ENCODE assay signal across 8 mouse cellular contexts in the genomic region with DNA sequence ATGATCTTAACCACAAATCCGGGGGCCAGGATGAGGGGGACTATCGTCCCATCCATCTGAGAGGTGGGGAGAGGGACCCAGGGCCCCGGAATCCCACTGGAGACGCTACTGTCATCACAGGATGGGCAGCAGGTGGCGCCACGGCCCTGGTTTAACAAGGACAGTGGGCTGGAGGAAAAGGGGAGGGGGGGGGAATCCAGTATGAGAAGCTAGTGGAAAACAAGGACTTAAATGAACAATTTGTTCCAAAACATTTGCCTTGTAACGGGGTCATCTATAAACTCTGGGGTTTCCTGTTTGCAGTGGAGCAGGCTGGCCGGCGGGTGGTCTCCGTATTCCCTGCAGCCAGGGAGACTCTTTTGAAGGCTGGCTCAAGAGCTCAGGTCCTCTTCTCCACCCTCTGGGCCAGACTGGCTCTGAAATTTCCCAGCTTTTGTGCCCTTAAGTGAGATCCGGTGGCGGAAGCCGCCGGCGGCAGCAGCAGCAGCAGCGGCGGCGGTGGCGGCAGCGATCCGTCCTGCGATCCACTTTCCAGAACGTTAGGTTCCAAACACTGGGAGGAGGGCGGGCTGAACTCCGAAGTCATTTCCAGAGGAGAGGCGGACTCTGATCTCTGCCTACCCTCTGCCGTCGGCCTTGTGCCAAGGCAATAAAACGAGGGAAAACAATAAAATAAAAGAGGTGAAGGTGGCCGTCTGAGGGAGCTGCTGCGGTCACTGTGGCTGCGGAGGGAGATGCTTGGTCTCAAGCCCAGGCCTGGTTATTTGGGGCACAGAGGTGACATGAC.
DNase-seq lines count a peak whose midpoint lies in the region; ATAC-seq and TF ChIP-seq lines count a peak whose summit lies in the region.

No protein-coding gene starts in this region.

- H3K4me3 ChIP-seq in bone marrow, adult 2 months (replicated peaks; ENCODE audit: control insufficient read depth, low read depth, low read length) = peak overlapping the region; percentile 45
- peak overlapping the region; percentile 31 for H3K4me3 ChIP-seq in forebrain, embryonic 11.5 days (ENCODE audit: low read depth, low read length)
- H3K4me3 ChIP-seq in heart, embryonic 16.5 days (ENCODE audit: low read length) = peak overlapping the region; percentile 63
- H3K4me3 ChIP-seq in liver, embryonic 13.5 days (replicated peaks) = peak overlapping the region; percentile 43
- peak overlapping the region; percentile 53 for H3K4me3 ChIP-seq in testis, adult 2 months (ENCODE audit: control insufficient read depth, low read depth, low read length)

- no peaks in the 10 kb centered on the region for H3K36me3 ChIP-seq in forebrain, embryonic 11.5 days (ENCODE audit: control insufficient read depth, insufficient read depth, low read length)
- no peaks in the 10 kb centered on the region for H3K36me3 ChIP-seq in heart, embryonic 16.5 days (ENCODE audit: control insufficient read depth, insufficient read depth)
- no peaks in the 10 kb centered on the region for H3K36me3 ChIP-seq in liver, embryonic 13.5 days
- no peaks in the 10 kb centered on the region for H3K36me3 ChIP-seq in testis, adult 2 months (ENCODE audit: control insufficient read depth, insufficient read depth, low read length)

- H3K9ac ChIP-seq in forebrain, embryonic 11.5 days (ENCODE audit: low read length) = peak overlapping the region; percentile 58
- peak overlapping the region; percentile 81 for H3K9ac ChIP-seq in heart, embryonic 16.5 days (ENCODE audit: low read length)
- peak overlapping the region; percentile 51 for H3K9ac ChIP-seq in liver, embryonic 13.5 days

- H3K4me2 ChIP-seq in forebrain, embryonic 11.5 days (ENCODE audit: low read depth, low read length, severe bottlenecking) = peak overlapping the region; percentile 77
- peak overlapping the region; percentile 100 for H3K4me2 ChIP-seq in heart, embryonic 16.5 days (ENCODE audit: low read depth, low read length)
- H3K4me2 ChIP-seq in liver, embryonic 13.5 days = peak overlapping the region; percentile 64

- peak; percentile 75 for TF ChIP-seq CTCF in bone marrow, adult 2 months (IDR thresholded peaks at IDR 0.05; ENCODE audit: control insufficient read depth, insufficient read depth, low read length)
- TF ChIP-seq CTCF in testis, adult 2 months (IDR thresholded peaks at IDR 0.05; ENCODE audit: control insufficient read depth, insufficient read depth, insufficient replicate concordance, low read depth, low read length) = peak; percentile 40; the same call in 1 of the 2 replicates

- H3K27me3 ChIP-seq in forebrain, embryonic 11.5 days (ENCODE audit: control insufficient read depth, insufficient read depth, low read length) = peaks cover 9% of the 10 kb centered on the region; the same call in 1 of the 2 replicates
- peaks cover 26% of the 10 kb centered on the region for H3K27me3 ChIP-seq in heart, embryonic 16.5 days (ENCODE audit: control insufficient read depth, insufficient read depth, low read length)
- H3K27me3 ChIP-seq in liver, embryonic 13.5 days = peaks cover 80% of the 10 kb centered on the region
- peaks cover 4% of the 10 kb centered on the region for H3K27me3 ChIP-seq in testis, adult 2 months (ENCODE audit: control insufficient read depth, insufficient read depth, low read length)

- H3K4me1 ChIP-seq in bone marrow, adult 2 months (ENCODE audit: control insufficient read depth, insufficient read depth, low read length) = no peaks in the 10 kb centered on the region
- H3K4me1 ChIP-seq in forebrain, embryonic 11.5 days (replicated peaks; ENCODE audit: control insufficient read depth, insufficient read depth, low read length) = peaks cover 8% of the 10 kb centered on the region
- peaks cover 8% of the 10 kb centered on the region for H3K4me1 ChIP-seq in heart, embryonic 16.5 days (ENCODE audit: control insufficient read depth, insufficient read depth, low read length)
- peaks cover 14% of the 10 kb centered on the region for H3K4me1 ChIP-seq in liver, embryonic 13.5 days (replicated peaks)
- H3K4me1 ChIP-seq in testis, adult 2 months (ENCODE audit: control insufficient read depth, insufficient read depth, low read length) = peaks cover 18% of the 10 kb centered on the region

- H3K9me3 ChIP-seq in forebrain, embryonic 11.5 days (ENCODE audit: control insufficient read depth, low read length) = no peaks in the 10 kb centered on the region; the same call in 1 of the 2 replicates
- no peaks in the 10 kb centered on the region; the same call in 1 of the 2 replicates for H3K9me3 ChIP-seq in heart, embryonic 16.5 days (replicated peaks; ENCODE audit: control insufficient read depth, low read length)
- no peaks in the 10 kb centered on the region for H3K9me3 ChIP-seq in liver, embryonic 13.5 days (replicated peaks)

- H3K27ac ChIP-seq in bone marrow, adult 2 months (ENCODE audit: control insufficient read depth, insufficient read depth, low read depth, low read length, poor library complexity) = no peak overlapping the region
- H3K27ac ChIP-seq in forebrain, embryonic 11.5 days (ENCODE audit: low read depth, low read length) = peak overlapping the region; percentile 32; the same call in 1 of the 2 replicates
- peak overlapping the region; percentile 82 for H3K27ac ChIP-seq in heart, embryonic 16.5 days (ENCODE audit: low read length)
- no peak overlapping the region for H3K27ac ChIP-seq in liver, embryonic 13.5 days
- H3K27ac ChIP-seq in testis, adult 2 months (ENCODE audit: control insufficient read depth, insufficient read depth, low read depth, low read length) = no peak overlapping the region

- peak; percentile 58 for ATAC-seq in forebrain, embryonic 11.5 days (replicated peaks; ENCODE audit: low FRiP score)
- peak; percentile 62; the same call in 1 of the 2 replicates for ATAC-seq in heart, embryonic 16.5 days (replicated peaks; ENCODE audit: extremely low read depth, insufficient read depth, low FRiP score)
- ATAC-seq in liver, embryonic 13.5 days (ENCODE audit: low read depth) = no peak

- under 1% methylated on average over 32 of the region's 32 CpGs for WGBS in bone marrow, adult 2 months
- WGBS in forebrain, embryonic 11.5 days = under 1% methylated on average over 32 of the region's 32 CpGs
- under 1% methylated on average over 32 of the region's 32 CpGs for WGBS in heart, embryonic 16.5 days
- WGBS in liver, embryonic 13.5 days (ENCODE audit: insufficient replicate concordance) = 1% methylated on average over 32 of the region's 32 CpGs

- TF ChIP-seq POLR2A in bone marrow, adult 2 months (IDR thresholded peaks at IDR 0.05; ENCODE audit: borderline replicate concordance, control insufficient read depth, low read depth, low read length) = no peak
- no peak for TF ChIP-seq POLR2A in testis, adult 2 months (IDR thresholded peaks at IDR 0.05; ENCODE audit: control insufficient read depth, low read depth, low read length)

- DNase-seq in 416B (ENCODE audit: low read depth) = peak; percentile 76
- DNase-seq in forebrain, embryonic 11.5 days (ENCODE audit: low spot score) = peak; percentile 92
- peak; percentile 92 for DNase-seq in kidney, postnatal 25 days
- peak; percentile 18 for DNase-seq in liver, embryonic 13.5 days
- peak; percentile 88 for DNase-seq in neural tube, embryonic 10.5 days (ENCODE audit: extremely low spot score, low spot score)

Comparison
In these comparisons a context has a peak if more than half of its experiments do, and no peak if none do; other contexts are left out.
1. DNase-seq: peak in every context shown above with its lines; median percentile 92 in forebrain, embryonic 11.5 days; 92 in kidney, postnatal 25 days; 88 in neural tube, embryonic 10.5 days; 76 in 416B; 18 in liver, embryonic 13.5 days.
2. H3K27ac ChIP-seq: peak in forebrain, embryonic 11.5 days (single experiment) and heart, embryonic 16.5 days (single experiment); none in bone marrow, adult 2 months (single experiment), liver, embryonic 13.5 days (single experiment) and testis, adult 2 months (single experiment).
3. Peak in every context shown above with its lines, with median percentiles within 50 percentile points of each other: H3K4me3 ChIP-seq, H3K4me2 ChIP-seq and H3K9ac ChIP-seq.